Mouse (Mus musculus) ES-E14 (cell line): ENCODE measurements at regions not wholly inside any gene's neighbourhood (a gene's known extent, or its start where the extent isn't known, plus 50 kb on each side); places are given as distances from the start of the nearest gene placed in this dataset.

Experiments used
- CHD2 ChIP-seq: IDR thresholded peaks from 2 replicates; pipeline ENCODE4 v1.6.1; 2014; ENCODE audit warnings: mild to moderate bottlenecking, low read depth, low read length, inconsistent platforms
- HCFC1 ChIP-seq: IDR thresholded peaks from 2 replicates; pipeline ENCODE4 v1.6.1; 2012; ENCODE audit warnings: low read length, inconsistent platforms, borderline replicate concordance; ENCODE audit not compliant: insufficient read depth
- MAFK ChIP-seq: IDR thresholded peaks from 2 replicates; pipeline ENCODE4 v1.6.1; 2014; ENCODE audit warnings: mild to moderate bottlenecking, low read depth, low read length, inconsistent platforms; ENCODE audit not compliant: insufficient read depth
- ZC3H11A ChIP-seq: IDR thresholded peaks from 2 replicates; pipeline ENCODE4 v1.6.1; 2012; ENCODE audit warnings: low read depth, mild to moderate bottlenecking, inconsistent platforms, low read length, borderline replicate concordance
- ZNF384 ChIP-seq: IDR thresholded peaks from 2 replicates; pipeline ENCODE4 v1.6.1; 2012; ENCODE audit warnings: low read depth, low read length, inconsistent platforms

DNA sequence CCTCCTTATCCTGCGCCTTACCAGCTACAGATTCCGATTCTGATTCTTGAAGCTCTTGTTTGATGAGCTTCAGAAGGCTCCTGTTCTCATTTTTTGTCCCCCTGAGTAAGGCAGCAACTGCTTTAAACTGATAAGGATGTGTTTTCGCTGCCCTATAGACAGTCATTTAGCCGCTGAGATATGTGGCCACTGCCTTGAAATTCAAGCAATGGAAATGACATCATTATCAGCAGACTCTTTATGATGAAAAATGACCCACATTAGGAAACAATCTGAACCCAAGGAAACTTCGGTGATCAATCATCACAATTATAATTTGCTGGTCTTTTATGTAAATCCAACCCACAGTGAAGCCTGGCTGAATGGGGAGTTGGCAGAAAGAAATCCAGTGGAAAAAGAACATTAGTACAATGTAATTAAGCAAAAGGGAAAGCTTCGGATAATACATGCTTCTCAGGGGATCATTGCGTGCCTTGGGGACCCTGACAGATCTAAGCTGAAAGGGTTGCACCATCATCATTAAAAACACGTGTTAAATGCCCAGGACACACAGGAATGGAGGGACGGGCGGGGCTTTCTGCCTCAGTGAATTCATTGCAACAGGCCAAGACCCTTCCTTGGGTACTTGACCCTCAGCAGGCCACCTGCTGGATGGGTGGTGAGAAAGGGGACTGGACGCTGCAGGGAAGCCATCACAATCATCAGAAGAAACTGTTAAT lies 462.2 kb downstream of the Pik3r1 start:
- TF ChIP-seq ZNF384 (no peak), ZC3H11A (no peak), MAFK (no peak), HCFC1 (no peak), CHD2 (no peak)
